Mouse (Mus musculus) adrenal gland, postnatal 14 days (tissue): ENCODE data around the gene 2200002D01Rik. TPM values are rescaled to one million over a fixed set of nuclear protein-coding genes. Genes with fewer than 3 reads are reported as not detected.
"Not testable (repeated sequence)": the region's sequence is repeated elsewhere in the genome, so short reads cannot be mapped to it uniquely, and the experiment has no call there.

Experiments
- DNase-seq: peaks from one replicate; pipeline ENCODE4 v3.0.0; 2021; ENCODE audit warnings: mixed read lengths
- total RNA-seq: library from RNA; stranded (reverse); gene quantifications from 2 replicates; pipeline ENCODE4 v1.2.3, GENCODE M21; 2021

The 2200002D01Rik gene
- total RNA-seq, 1 experiment from 2014 or later, result 2.4 TPM

DNA sequence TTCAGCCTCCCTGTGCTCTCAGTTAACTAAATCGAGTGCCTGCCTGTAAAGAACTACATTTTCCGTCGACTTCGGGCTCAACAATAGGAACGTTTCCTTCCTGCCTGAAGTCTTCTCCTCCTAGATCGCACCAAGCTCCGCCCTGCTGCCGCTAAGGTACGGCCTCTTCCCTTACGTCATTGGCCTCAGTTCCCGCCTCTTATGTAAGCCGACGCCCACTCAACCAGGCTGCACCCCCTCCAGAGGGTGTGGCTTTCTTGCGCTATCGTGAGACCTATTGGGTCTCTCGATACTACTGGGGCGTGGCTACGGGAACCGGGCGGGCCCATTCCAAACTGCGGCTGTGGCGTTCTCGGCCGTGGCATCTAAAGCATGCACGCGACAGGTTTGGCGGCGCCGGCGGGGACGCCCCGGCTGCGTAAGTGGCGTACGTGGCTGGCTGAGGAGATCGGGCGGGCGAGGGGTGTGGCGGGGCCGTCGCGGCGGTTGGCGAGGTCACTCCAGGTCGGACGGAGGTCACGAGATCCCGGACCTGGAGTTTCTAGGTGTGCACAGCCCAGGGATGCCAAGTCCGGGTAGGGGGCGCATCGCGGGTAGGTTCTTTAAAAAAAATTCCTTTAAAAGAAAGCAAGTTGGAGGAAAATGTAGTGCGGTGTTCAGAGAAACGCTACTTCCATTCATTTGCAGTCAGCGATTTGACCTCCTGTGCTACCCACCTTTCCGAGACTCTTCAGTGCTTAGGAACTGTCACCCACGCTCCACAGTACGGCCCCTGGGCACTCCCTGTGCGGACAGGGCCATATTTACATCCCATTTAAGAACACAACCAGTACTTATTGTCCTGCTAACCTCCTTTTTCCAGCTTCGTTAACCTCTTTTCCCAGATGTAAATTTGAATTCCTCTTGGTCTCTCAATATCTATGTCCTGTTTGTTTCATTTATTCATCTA, 10.0 kb downstream of the 2200002D01Rik start, which contains the start of gene Yif1b:
TSS of gene Yif1b (plus strand) at position 311 of the 949 bp plus-strand sequence.
- peak; percentile 98 for DNase-seq

DNA sequence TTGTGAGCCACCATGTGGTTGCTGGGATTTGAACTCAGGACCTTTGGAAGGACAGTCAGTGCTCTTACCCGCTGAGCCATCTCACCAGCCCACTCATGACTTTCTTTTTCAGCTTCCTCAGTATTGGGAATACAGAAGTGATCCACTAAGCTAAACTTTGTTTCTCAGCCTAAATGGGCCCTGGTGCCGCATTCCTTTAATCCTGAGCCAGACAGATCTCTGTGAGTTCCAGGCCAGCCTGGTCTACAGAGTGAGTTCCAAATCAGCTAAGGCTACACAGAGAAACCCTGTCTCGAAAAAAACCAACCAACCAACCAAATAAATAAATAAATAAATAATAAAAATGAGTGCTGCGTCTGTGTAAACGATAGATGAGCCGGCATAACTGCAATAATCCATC, 10.7 kb downstream of the 2200002D01Rik start:
- not testable (repeated sequence) for DNase-seq

DNA sequence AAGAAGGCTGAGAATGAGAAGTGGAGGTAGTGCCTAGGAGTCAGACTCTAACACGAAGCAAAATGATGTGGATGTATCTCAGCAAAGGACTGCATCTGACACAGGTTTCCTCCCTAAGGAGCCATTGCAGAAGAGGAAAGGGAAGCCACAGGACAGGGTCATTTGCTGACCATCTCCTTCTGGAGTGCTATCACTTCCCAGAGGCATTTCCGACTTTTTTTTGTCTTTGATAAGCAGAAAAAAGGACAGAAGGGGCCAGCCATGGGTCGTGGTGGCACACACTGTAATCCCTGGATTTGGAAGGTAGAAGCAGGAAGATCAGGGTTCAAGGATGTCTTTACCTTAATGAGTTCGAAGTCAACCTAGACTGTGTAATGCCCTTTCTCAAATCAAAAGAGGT, 11.7 kb downstream of the 2200002D01Rik start:
- DNase-seq, result no peak

DNA sequence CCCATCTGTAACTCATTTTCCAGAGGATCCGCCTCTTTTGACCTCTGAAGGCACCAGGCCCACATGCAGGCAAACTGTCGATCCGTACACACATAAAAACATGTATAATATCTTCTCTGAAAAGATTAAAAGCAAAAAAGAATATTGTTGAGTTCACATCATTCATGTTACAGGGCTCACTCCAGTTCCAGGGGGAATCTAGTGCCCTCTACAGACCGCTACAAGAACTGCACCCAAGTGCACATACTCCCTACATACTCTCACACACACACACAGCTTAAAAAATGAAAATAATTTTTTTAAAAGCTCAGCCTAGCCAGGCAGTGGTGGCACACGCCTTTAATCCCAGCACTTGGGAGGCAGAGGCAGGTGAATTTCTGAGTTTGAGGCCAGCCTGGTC, 13.6 kb downstream of the 2200002D01Rik start:
- no peak for DNase-seq

DNA sequence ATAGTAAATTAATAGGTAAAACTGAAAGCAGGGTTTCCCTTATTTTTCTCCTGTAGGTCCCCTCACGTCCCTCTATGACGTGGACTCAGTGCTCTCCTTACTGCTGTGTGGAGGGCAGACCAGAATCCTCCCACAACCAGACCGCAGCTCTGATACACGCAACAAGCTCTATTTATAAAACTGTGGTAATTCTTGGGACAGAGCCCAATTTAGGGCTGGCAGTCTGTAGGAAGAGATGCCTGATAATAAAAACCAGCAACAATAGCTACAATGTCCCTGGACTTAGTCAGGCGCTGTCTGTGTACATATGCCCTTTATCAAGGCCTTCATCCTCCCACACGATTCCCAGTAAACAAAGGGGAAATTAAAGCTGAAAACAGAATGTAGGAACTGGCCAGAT, 14.5 kb downstream of the 2200002D01Rik start:
- no peak for DNase-seq

DNA sequence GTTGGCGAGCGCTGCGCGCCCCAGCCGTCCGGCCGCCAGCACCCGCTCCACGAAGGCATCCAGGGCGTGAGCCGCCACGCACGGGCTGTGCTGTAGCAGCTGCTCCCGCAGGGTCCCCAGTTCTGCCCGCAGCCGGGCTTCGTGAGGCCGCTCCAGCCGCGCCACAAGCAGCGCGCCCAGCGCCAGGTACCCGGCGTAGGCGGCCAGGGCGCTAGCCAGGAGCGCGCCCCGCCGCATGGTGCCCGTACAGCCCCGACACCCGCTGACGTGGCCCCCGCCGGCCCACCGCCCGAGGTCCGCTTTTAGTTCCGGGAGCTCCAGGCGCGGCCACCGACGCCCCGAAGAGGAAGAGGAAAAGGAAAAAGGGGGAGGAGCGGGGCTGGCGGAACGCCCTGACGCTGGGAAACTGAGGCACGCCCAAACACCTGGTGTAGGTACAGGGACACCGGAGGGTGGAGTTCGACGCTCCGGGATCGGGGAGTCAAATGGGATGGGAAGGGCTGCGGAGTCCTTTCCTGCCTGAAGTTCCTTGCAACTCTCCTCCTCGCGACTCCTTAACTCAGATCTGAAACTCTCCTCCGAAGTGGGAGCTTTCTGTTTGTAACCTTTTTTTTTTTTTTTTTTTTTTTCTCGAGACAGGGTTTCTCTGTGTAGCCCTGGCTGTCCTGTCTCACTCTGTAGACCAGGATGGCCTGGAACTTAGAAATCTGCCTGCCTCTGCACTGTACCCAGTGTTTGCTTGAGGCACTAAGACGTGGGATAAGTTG, 15.8 kb downstream of the 2200002D01Rik start, which contains the start of gene Kcnk6:
TSS of gene Kcnk6 (minus strand) at position 269 of the 767 bp plus-strand sequence.
- DNase-seq, result peak; percentile 37

DNA sequence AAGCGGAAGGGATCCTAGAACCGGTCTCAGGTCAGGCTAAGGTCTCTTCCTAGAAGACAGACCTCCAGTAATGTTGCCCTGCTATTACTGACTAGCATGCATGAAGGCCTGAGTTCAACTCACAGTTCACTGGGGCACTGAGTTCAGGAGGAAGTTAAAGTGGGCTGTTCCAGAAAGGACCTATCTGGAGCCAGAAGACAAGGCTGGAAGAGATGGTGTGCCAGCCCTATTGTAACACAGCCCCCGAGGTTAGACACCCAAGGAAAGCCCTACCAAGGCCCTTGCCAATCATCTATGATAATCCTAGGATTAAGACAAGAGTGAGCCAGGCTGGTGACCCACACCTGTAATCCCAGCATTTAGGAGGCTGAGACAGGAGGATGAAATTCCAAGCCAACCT, 16.7 kb downstream of the 2200002D01Rik start:
- no peak for DNase-seq

DNA sequence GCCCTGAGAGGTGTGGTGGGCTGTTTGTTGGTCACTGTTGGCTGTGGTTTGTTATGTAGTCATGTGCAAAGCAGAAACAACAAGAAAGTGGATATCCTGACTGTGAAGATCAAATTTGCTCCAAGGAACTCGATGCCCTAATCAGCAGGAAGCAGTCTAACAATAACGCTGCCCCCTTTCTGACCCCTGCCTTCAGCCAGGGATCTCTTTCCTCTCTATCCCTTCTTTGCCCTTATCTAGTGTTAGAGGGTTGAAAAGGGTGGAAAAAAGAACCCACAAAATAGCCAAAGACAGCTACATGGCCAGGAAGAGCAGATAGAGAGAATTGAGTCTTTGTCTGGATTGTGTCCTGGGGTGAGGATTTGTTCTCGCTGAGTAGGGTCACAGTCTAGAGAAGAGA, 17.7 kb downstream of the 2200002D01Rik start:
- no peak for DNase-seq

DNA sequence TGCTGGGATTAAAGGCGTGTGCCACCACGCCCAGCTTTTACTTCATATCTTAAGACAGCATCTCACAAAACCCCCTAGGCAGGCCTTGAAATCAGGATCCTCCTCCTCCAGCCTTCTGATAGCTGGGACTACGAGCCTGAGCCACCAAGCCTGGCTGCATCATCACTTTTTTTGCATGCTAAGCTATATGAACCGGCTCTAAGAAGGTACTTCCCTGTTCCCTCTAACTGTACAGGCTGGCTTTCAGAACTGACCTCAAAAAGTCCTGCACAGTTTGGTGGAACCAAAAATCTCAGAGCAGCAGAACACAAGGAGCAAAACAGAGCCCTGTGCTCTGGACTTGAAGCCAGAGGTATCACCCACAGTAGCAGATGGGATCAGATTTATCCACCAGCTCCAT, 20.1 kb downstream of the 2200002D01Rik start:
- no peak for DNase-seq

DNA sequence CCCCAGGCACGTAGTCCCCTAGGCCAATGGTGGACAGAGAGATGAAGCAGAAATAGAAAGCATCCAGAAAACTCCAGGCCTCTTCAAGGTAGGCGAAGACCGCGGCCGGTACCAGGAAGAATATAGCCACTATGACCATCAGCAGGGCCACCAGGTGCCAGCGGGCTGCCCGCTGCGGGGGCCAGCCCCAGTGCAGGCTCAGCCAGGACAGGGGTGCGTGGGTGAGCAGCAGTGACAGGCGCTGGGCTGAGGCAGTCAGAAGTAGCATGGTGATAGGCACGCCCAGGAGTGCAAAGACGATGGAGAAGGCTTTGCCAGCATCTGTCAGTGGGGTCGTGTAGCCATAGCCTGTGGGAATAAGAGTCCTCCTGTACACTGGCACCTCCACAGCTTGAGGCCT, 22.7 kb downstream of the 2200002D01Rik start:
- no peak for DNase-seq

DNA sequence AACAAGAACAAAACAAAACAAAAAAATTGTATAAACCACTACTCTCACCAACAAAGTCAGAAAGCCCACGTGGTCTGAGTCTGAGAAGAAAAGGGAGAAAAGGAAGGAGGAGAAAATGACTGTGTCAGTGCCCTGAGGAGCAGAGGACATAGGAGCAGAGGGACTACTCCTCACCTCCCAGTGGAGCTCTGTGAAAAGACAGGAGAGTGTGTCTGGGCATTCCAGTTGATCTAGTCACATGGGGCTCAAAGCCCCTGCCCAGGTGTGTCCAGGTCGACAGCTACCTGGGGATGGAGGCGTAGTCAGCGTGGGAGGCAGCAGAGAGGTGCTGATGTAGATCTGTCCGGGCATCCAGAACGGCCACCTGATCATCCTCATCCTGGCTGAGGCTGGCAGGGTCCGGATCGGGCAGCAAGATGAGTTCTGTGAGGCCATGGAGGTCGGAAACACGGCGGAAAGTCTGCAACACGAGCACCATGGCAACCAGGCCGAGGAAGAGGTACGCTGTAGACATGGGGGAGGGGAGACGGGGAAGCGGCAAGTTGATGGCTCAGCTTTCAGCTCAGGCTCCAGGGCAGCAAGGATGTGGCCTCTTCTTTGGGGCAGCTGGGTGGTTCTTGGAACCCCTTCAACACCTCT, 23.4 kb downstream of the 2200002D01Rik start:
- no peak for DNase-seq

DNA sequence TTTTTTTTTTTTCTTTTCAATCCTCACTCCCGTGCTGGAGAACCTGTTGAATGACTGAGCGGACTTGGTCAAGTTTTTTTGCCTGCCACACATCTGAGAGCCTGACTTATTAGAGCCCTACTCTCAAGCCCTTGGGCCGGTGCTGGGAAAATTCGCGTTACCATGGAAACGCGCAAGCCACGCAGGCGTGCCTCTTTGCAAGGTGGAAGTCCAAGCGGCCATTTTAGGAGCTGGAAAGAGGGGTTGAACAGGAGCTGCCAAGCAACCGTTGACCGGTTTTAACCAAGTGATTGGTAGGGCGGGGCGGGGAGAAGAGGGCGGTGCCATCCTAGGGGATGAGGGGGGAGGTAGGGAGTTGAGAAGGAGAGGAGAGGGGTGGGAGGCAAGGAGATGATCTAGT, 33.4 kb downstream of the 2200002D01Rik start:
- DNase-seq, result no peak

DNA sequence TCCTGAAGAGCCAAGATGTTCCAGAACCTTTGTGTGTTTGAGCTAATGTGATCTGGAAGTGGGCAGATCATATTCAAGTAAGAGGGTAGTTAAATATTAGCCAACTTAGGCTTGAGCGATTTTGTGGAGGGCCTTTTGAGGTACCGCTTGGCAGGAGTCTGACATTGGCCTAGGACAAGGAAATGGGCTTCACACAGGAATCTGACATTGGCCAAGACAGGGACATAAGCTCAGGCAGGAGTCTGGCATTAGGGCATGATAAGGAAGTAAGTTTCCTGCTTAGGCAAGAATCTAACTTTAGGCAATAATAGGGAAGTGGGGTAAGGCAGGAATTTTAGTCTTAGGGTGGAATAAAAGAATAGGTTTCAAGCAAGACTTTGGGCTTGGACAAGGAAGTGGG, 34.0 kb downstream of the 2200002D01Rik start:
- DNase-seq, result no peak

DNA sequence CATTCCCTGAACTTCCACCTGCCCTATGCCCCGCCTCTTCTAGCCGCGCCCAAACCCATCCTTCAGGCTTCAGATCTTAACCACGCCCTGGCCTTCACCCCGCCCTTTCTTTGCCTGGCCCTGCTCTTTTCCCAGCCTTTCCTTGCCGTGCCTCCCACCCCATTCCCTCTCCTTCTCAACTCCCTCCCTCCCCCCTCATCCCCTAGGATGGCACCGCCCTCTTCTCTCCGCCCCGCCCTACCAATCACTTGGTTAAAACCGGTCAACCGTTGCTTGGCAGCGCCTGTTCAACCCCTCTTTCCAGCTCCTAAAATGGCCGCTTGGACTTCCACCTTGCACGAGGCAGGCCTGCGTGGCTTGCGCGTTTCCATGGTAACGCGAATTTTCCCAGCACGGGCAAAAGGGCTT, 34.6 kb downstream of the 2200002D01Rik start, which contains the start of gene Catsperg1:
TSS of gene Catsperg1 (minus strand) at position 361 of the 408 bp plus-strand sequence.
- DNase-seq, result peak; percentile 15

DNA sequence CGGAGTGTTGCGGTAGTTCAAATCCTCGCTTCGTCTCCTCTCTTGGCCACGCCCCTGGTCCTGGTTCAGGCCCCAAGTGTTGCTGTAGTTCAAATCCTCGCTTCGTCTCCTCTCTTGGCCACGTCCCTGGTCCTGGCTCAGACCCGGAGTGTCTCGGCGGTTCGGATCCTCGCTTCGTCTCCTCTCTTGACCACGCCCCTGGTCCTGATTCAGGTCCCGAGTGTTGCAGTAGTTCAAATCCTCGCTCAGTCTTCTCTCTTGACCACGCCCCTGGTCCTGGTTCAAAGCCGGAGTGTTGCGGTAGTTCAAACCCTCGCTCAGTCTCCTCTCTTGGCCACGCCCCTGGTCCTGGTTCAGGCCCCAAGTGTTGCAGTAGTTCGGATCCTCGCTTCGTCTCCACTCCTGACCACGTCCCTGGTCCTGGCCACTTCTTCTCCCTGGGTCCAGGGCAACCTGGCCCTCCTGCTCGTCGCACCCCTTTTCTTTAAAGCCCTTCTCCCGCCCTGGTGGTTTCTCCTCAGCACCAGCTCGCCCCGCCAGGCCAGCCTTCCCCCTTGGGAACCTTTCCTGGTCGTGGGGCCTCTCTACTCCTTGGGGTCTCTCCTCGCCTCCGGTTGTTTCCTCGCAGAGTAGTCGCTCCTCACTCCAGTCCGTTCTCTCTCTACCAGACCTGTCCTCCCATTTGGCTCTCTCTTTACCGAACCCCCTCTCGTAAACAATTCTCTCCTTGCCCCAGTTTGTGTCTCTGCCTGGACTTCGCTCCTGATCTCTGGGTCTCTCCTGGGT, 35.3 kb downstream of the 2200002D01Rik start:
- DNase-seq, result not testable (repeated sequence)

DNA sequence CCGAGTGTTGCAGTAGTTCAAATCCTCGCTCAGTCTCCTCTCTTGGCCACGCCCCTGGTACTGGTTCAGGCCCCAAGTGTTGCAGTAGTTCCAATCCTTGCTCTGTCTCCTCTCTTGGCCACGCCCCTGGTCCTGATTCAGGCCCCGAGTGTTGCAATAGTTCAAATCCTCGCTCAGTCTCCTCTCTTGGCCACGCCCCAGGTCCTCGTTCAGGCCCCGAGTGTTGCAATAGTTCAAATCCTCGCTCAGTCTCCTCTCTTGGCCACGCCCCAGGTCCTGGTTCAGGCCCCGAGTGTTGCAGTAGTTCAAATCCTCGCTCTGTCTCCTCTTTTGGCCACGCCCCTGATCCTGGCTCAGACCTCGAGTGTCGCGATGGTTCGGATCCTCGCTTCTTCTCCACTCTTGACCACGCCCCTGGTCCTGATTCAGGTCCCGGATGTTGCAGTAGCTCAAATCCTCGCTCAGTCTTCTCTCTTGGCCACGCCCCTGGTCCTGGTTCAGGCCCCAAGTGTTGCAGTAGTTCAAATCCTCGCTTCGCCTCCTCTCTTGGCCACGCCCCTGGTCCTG, 36.0 kb downstream of the 2200002D01Rik start:
- DNase-seq, result peak; percentile 24

DNA sequence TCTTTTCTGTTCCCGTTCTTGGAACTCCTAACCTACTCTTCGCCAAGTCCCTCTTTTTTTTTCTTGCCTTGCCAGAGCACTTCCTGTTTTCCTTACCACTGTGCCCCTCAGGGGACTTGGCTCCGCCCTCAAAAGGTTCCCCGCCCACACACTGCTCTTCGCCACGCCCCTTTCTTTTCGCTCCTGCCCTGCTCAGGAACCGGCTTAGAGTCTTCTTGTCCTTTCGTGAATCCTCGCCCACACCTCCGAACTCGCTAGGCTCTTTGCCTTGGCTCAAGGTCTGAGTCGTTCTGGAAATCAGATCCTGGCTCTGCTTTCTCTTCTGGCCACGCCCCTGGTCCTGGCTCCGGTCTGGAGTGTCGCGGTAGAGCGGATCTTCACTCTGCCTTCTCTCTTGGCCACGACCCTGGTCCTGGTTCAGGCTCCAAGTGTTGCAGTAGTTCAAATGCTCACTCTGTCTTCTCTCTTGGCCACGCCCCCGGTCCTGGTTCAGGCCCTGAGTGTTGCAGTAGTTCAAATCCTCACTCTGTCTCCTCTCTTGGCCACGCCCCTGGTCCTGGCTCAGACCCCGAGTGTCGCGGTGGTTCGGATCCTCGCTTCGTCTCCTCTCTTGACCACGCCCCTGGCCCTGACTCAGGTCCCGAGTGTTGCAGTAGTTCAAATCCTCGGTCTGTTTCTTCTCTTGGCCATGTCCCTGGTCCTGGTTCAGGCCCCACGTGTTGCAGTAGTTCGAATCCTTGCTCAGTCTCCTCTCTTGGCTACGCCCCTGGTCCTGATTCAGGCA, 36.7 kb downstream of the 2200002D01Rik start:
- peak; percentile 91 for DNase-seq

DNA sequence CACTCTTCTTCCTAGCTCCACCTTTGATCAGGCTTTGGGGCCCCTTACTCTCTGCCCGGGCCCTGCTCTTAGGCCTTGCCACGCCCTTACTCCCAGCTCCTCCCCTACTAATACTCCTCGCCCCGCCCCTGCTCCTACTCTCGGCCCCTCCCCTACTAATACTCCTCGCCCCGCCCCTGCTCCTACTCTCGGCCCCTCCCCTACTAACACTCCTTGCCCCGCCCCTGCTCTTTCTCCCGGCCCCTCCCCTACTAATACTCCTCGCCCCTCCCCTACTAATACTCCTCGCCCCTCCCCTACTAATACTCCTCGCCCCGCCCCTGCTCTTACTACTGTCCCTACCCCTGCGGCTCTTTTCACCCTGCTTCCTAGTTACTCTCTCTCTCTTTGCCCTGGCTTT, 37.3 kb downstream of the 2200002D01Rik start:
- peak; percentile 76 for DNase-seq

DNA sequence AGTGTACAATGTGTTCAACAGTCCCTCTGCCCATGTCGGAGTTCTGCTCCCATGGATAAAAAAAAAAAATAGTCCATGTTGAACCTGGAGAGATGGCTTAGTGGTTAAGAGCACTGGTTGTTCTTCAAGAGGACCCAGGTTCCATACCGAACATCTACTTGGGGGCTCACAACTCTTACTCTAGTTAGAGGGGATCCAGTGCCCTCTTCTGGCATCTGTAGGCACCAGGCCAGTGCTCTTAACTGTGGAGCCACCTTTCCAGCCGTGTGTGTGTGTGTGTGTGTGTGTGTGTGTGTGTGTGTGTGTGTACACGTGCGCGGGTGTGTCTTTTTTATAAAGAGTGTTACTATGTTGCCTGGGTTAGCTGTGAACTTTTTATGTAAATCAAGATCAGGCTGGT, 45.7 kb downstream of the 2200002D01Rik start:
- no peak for DNase-seq
